Mouse (Mus musculus) thymus, postnatal 4 days (tissue): Measurements from ENCODE around the gene Flii.

Source experiments
- DNase-seq: peaks from one replicate; pipeline ENCODE4 v3.0.0; 2021

The Flii gene

DNA sequence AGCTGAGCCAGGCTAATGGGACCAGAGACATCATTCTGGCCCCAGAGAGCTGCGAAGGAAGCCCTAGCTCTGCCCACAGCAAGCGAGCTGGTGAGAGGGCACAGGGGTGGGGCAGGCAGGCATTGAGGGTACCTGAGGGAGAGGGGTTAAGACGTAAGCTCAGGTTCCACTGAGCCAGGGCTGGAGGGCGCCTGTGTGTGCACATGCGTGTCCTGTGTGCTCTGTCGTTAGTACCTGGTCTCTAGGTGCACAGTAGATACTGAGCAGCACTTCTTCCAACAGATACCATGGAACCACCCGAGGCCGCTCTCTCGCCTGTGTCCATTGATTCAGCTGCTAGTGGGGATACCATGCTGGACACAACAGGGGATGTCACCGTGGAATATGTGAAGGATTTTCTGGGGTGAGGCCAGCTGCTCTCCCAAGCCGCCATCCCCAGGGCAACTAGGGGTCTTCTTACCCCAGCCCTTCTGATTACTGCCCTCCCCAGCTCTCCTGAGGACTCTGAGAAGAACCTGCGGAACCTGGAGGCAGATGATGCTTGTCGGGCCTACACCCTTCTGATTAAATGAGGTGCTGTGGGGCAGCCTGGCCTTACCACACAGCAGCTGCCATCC, 14.3 kb downstream of the Flii start:
- no peak for DNase-seq

- DNase-seq: no peak
These were observed 15.0 kb downstream of the Flii start for GRCm38 (mm10) chr11:60712040-60712439.

GRCm38 (mm10) chr11:60711218-60711617, 15.8 kb downstream of the Flii start:
- no peak for DNase-seq

- peak; percentile 7 for DNase-seq
These were observed 17.3 kb downstream of the Flii start for GRCm38 (mm10) chr11:60709481-60710465.

DNA sequence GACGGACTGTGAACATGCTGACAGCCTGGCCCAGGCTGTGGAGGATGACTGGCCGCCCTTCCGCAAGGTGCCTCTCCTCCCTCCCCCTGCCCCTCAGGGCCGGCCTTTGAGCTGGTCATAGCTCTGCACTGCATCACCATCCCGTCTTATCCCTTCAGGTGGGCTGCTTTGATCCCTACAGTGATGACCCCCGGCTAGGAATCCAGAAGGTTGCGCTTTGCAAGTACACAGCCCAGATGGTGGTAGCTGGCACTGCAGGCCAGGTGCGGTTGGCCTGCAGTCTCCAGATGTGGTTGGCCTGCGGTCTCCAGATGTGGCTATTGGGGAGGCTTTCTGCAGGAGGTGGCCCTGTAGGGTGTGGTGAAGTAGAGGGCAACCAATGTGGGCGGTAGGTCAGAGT, 18.4 kb downstream of the Flii start:
- DNase-seq: peak; percentile 5

GRCm38 (mm10) chr11:60707672-60708071, 19.4 kb downstream of the Flii start:
- DNase-seq: peak; percentile 8

DNA sequence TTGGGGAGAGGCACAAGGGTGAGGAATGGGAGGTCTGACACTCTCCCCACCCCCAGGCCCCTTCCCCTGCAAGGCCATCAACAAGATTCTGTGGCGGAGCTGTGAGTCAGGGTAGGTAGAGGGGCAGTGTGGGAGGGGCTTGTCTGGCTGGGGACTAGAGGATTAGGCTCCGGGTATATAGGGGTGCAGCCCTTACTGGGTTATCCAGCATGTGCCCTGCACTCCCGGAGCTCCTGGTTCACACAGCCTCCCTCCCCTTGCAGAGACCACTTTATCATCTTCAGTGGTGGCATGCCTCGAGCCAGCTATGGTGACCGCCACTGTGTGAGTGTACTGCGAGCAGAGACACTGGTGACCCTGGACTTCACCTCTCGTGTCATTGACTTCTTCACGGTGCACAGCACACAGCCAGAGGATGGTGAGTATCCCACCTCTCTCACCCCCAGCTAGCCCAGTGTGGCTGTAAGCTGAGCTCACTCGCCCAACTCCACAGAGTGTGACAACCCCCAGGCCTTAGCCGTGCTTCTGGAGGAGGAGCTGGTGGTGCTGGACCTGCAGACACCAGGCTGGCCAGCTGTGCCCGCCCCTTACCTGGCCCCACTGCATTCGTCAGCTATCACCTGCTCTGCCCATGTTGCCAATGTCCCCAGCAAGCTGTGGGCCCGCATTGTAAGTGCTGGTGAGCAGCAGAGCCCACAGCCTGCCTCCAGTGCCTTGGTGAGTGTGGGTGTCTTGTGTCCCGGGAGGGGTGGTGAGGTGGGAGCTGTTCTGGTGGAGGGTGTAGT, 20.2 kb downstream of the Flii start:
- peak; percentile 5 for DNase-seq

DNA sequence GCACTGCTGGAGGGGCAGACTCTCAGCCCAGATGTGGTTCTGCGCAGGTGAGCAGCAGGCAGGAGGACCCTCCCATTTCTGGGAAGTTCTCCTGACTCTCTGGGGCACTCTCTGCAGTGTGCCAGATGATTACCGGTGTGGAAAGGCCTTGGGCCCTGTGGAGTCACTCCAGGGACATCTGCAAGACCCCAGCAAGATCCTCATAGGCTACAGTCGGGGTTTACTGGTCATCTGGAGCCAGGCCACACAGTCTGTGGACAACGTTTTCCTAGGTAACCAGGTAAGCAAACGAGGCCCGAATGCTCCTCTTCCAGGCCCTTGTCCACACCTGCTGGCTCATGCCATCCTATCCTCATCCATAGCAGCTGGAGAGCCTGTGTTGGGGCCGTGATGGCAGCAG, 21.0 kb downstream of the Flii start:
- peak; percentile 5 for DNase-seq

DNA sequence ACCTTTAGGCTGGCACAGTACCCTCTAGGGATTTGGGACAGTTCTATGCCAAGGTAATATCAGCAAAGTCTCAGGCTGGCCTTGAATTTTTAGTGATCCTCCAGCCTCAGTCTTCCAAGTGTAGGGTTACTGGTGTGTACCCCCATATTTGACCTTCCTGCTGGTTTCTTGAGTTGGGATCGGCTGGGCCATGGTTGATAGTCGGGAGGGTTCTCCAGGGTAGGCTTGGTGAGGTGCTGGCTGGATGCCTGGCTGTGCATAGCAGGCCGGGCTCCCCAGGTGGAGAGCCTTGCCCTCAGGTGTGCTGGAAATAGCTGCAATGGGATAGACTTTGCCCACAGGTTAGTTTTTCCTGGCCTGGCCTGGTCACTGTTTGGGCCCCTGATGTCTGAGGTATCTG, 21.8 kb downstream of the Flii start:
- peak; percentile 4 for DNase-seq

- peak; percentile 7 for DNase-seq
These were observed 22.8 kb downstream of the Flii start for GRCm38 (mm10) chr11:60704023-60704880.

- peak; percentile 89 for DNase-seq
These were observed 23.9 kb downstream of the Flii start for GRCm38 (mm10) chr11:60703131-60703530.

DNA sequence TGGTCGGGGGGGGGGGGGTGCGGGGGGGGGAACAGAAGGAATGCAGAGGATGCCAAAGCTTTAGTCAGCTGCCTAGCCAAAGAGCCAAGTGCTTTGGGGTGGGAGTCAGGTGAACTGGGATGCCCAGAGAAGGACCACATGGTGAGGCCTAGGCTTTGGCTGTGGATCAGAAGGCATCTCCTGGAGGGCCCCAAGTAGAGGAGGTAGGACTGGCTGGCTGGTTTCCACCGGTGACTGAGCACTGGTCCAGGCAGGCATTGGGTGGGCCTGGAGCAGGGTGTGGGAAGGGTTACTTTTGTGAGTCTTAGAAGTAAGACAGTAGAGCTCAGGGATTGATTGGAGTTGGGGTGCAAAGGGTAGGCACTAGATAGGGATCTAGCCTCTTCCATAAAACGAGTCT, 25.5 kb downstream of the Flii start:
- peak; percentile 7 for DNase-seq

DNA sequence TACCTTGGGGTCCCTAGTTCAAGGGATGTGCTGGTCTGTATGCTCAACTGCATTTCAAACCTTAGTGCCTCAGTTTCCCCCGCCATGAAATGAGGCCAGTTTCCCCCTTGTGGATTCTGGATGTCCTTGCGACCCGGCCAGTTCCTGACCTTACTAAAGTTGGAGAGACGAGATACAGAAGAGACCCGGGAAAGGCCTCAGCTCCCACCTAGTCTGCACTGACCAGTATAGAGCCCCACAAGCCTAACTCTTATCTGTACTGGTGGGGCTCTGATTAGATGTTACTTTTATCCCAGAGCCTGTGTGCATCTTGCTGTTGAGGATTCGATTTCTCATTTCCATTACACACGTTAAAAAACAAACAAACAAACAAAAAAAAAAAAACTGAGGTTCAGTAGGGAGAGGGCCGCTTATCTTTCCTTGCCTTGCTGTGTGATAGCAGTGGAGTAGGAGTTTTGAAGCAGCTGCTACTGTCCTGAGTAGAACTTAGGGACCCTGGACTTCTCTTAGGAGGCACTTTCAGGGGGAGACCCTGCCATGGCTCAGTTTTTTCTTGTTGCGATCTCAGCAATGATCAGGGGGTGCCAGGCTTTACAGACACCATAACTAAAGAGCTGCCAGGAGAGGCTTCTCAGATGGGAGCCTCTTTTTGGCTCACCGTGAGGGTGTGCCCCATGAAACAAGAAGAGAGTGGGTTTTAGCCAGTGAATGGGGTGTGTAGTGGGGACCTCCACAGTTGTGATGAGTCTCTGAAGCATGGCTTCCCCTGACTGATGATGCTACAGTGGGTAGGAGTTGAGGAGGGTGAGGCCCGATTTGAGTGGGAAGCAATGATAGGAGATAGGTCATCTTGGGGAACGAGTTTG, 26.5 kb downstream of the Flii start:
- DNase-seq: peak; percentile 9

DNA sequence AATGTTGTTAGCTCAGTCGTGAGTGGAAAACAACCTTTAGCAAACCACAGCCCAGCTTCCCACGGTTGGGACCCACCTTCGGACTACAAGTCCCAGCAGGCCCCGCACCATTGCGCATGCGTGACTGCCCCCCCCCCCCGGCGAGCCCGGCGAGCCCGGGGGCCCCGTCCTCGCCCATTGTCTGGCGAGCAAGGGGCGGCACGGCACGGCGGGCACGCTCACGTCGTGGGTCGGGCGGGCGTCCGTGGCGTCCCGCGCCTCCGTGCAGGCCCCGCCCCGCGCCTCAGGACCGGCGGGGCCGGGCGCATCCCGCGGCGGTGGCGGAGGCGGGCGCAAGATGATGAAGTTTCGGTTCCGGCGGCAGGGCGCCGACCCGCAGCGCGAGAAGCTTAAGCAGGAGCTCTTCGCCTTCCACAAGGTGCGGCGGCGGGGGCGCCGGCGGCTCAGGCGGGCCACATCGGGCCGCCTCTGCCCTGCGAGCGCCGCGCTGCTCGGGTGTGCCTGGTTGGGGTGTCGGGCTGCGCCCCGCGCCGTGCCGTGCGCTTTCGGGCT, 27.5 kb downstream of the Flii start, which contains the start of gene Llgl1:
Gene Llgl1, plus strand, starts transcription at position 200 of the 552 bp plus-strand sequence.
- peak; percentile 91 for DNase-seq

DNA sequence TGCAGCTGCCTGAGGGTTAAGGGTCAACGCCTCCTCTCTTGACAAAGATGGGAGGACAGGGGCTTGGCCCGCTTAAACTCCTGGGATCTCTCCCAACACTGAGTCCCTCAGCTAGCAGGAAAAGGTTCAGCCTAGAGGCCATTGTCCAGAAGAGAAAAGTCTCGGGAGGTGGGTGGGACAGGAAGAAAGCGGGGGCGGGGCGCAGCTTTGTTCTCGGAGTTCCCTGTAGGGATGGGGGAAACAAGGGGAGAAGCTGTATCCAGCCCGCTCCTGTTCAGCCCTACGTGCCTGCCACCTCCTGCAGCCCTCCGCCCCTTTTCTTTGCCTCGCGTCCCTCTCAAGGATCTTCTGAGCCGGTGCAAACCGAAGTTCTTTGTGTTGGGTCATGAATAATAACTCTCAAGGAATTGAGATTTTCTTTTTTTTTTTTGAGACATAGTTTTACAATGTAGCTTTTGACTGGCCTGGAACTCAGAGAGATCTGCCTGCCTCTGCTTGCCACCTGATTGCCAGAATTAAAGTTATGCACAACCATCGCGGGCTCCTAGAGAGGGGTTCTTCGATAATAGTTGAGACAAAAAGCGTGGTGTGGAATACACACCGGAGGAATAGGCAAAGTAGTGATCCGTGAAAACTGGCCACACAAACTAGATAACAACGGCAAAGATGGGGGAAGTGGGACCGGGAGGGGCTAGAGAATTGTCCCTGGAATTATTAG, 28.1 kb downstream of the Flii start:
- peak; percentile 68 for DNase-seq

- no peak for DNase-seq
These were observed 29.5 kb downstream of the Flii start for GRCm38 (mm10) chr11:60697561-60697960.

GRCm38 (mm10) chr11:60696165-60696564, 30.9 kb downstream of the Flii start:
- DNase-seq: peak; percentile 25
